9 mouse cellular contexts compared by ENCODE assay signal in genomic region chr15:52505278-52505831, GRCm38 (mm10).
DNase-seq lines count a peak whose midpoint lies in the region; TF ChIP-seq lines count a peak whose summit lies in the region.
"Had no signal": no experiment of that assay in that cellular context is flagged by ENCODE, and none has a peak within 500 bp of the region (broad histone marks: within the 10 kb centered on the region; RNA-seq: fewer than 3 reads in every experiment).

No protein-coding gene starts in this region.

- H3K27me3 ChIP-seq in kidney, adult 2 months (replicated peaks; ENCODE audit: control insufficient read depth, insufficient read depth, low read length): no peaks in the 10 kb centered on the region; the same call in 1 of the 2 replicates
- no peaks in the 10 kb centered on the region for H3K27me3 ChIP-seq in thymus, adult 2 months (ENCODE audit: control insufficient read depth, insufficient read depth, low read length)
- H3K27me3 ChIP-seq: lung, embryonic 15.5 days had no signal

- H3K4me1 ChIP-seq in kidney, adult 2 months (ENCODE audit: control insufficient read depth, insufficient read depth, low read length): no peaks in the 10 kb centered on the region
- H3K4me1 ChIP-seq in thymus, adult 2 months (replicated peaks; ENCODE audit: control insufficient read depth, insufficient read depth, low read length): no peaks in the 10 kb centered on the region
- H3K4me1 ChIP-seq: lung, embryonic 15.5 days had no signal

- no peak for TF ChIP-seq POLR2A in kidney, adult 2 months (IDR thresholded peaks at IDR 0.05; ENCODE audit: low read depth, low read length)
- no peak for TF ChIP-seq POLR2A in thymus, adult 2 months (IDR thresholded peaks at IDR 0.05; ENCODE audit: control insufficient read depth, extremely low read depth, insufficient read depth, low read length, poor library complexity)

- H3K36me3 ChIP-seq in kidney, adult 2 months (ENCODE audit: control insufficient read depth, insufficient read depth, low read length): no peaks in the 10 kb centered on the region
- H3K36me3 ChIP-seq in thymus, adult 2 months (ENCODE audit: control insufficient read depth, insufficient read depth, low read length): no peaks in the 10 kb centered on the region
- H3K36me3 ChIP-seq: lung, embryonic 15.5 days had no signal

- peak; percentile 19 for DNase-seq in kidney, adult 2 months
- DNase-seq in kidney, adult 11 months: no peak
- peak; percentile 54 for DNase-seq in ES-CJ7 (ENCODE audit: low read depth, low spot score)
- peak; percentile 75 for DNase-seq in embryo, embryonic 10 days (ENCODE audit: low spot score)
- peak; percentile 5 for DNase-seq in lung, postnatal 14 days
- no peak for DNase-seq in spleen, postnatal 14 days (ENCODE audit: low spot score in 2 of 2)
- no peak for DNase-seq in thymus, adult 2 months
- DNase-seq in kidney, adult 18-20 months: no peak

- WGBS in kidney, adult 2 months: 29% methylated on average over 9 of the region's 9 CpGs
- WGBS in thymus, adult 2 months: 40% methylated on average over 9 of the region's 9 CpGs

- no peak overlapping the region for H3K27ac ChIP-seq in kidney, adult 2 months (ENCODE audit: insufficient read depth, low read depth, low read length)
- H3K27ac ChIP-seq in thymus, adult 2 months (ENCODE audit: control insufficient read depth, insufficient read depth, low read length): no peak overlapping the region
- H3K27ac ChIP-seq: lung, embryonic 15.5 days had no signal

- peak; percentile 47 for TF ChIP-seq CTCF in kidney, adult 2 months (conservative IDR thresholded peaks at IDR 0.05; ENCODE audit: insufficient read depth, insufficient read length, low read depth, low read length)
- no peak for TF ChIP-seq CTCF in thymus, adult 2 months (IDR thresholded peaks at IDR 0.05; ENCODE audit: borderline replicate concordance, control insufficient read depth, extremely low read depth, insufficient read depth, low read length, poor library complexity)

- H3K4me3 ChIP-seq in kidney, adult 2 months (ENCODE audit: insufficient read depth, low read depth, low read length): no peak overlapping the region
- H3K4me3 ChIP-seq in thymus, adult 2 months (ENCODE audit: control insufficient read depth, insufficient read depth, low read length): no peak overlapping the region
- H3K4me3 ChIP-seq: lung, embryonic 15.5 days had no signal

Comparison
In these comparisons a context has a peak if more than half of its experiments do, and no peak if none do; other contexts are left out.
1. DNase-seq: peak in kidney, adult 2 months (single experiment), ES-CJ7 (single experiment), embryo, embryonic 10 days (single experiment) and lung, postnatal 14 days (single experiment); none in kidney, adult 11 months (single experiment), spleen, postnatal 14 days (0 of 2), thymus, adult 2 months (single experiment) and kidney, adult 18-20 months (single experiment).